Mouse (Mus musculus): ENCODE measurements around the gene Lrriq4. TPM values are rescaled to one million over a fixed set of nuclear protein-coding genes. Genes with fewer than 3 reads are reported as not detected.
"Not testable (repeated sequence)": the region's sequence is repeated elsewhere in the genome, so short reads cannot be mapped to it uniquely, and the experiment has no call there.

Lrriq4 gene
- total RNA-seq, 2 experiments from 2014 or later = not detected

GRCm38 (mm10) chr3:30655937-30656336 lies 11.6 kb downstream of the Lrriq4 start:
- DNase-seq = no peak
- intact Hi-C loops (cut with DNase I) = no loop called here

DNA sequence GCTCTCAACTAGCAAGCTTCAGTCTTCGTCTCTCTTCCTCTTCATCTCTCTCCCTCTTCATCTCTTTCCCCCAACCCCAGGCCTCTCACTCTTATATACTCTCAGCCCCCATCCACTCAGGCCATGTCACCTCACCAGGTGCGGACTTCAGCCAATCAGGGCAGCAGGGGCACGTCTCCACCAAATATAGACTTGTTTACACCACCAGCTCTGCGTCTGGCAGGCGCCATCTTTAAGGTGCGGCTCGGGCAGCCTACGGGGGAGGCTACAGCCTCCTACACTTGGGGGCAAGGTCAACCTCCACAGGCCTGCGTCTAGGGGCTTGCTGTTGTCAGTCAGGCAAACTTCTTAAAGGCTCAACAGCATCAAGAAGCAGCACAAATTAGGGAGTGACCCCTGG lies 14.2 kb downstream of the Lrriq4 start:
- no peak for DNase-seq
- intact Hi-C loops (cut with DNase I) = no loop called here

GRCm38 (mm10) chr3:30683190-30683589 lies 38.9 kb downstream of the Lrriq4 start:
- DNase-seq = no peak
- intact Hi-C loops (cut with DNase I) = no loop called here

GRCm38 (mm10) chr3:30687216-30687615 lies 42.9 kb downstream of the Lrriq4 start:
- intact Hi-C loops (cut with DNase I) = no loop called here
- DNase-seq = no peak

GRCm38 (mm10) chr3:30690976-30691375 lies 46.7 kb downstream of the Lrriq4 start:
- intact Hi-C loops (cut with DNase I) = no loop called here
- DNase-seq = no peak

DNA sequence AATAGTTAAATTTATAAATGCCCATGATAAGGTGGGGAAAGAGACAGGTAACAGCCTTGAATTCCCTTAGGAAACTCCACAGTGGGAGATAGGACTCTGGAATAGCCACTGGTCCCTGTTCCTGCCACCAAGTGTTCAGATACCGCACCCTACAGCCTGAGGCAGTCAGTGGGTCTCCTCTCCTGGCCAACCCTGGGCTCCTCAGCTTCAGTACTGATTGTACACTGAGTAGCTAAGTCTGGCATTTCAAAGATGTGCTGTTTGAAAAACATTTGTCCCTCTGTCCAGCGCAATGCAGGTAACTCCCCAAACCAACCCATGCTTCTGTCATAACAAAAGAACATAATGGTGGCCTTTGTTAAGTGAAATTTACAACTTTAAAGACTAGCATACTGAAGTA lies 51.4 kb downstream of the Lrriq4 start:
- intact Hi-C loops (cut with DNase I) = loop anchor here (2.0 to 5.0 kb wide), 5 partner anchors 97 to 443 kb away; partner anchors contain the start of gene Sec62
- DNase-seq = no peak

GRCm38 (mm10) chr3:30696346-30696745 lies 52.0 kb downstream of the Lrriq4 start:
- DNase-seq = peak; percentile 64 to 75
- intact Hi-C loops (cut with DNase I) = loop anchor here (2.0 to 5.0 kb wide), 5 partner anchors 96 to 442 kb away; partner anchors contain the start of gene Sec62

DNA sequence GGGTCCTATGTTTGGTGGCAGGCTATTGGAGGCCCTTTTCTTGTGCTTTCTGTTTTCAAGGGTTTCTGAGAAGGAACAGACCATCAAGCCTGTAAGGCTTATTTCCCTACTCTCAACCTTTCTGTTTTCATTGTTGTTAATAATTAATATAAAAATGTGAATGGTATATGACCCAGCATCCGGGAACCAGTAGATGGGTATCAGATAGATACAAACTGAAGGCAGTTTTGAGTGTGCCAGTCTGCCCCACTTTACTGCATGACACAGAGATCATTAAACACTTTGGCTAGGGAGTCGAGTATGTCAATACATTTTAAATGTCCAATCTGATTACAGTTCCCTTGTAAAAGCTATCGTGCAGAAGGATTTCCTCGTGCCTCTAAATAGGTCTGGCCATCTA lies 53.6 kb downstream of the Lrriq4 start:
- DNase-seq = no peak
- intact Hi-C loops (cut with DNase I) = loop anchor here (2.0 to 5.0 kb wide), 5 partner anchors 94 to 441 kb away; partner anchors contain the start of gene Sec62

DNA sequence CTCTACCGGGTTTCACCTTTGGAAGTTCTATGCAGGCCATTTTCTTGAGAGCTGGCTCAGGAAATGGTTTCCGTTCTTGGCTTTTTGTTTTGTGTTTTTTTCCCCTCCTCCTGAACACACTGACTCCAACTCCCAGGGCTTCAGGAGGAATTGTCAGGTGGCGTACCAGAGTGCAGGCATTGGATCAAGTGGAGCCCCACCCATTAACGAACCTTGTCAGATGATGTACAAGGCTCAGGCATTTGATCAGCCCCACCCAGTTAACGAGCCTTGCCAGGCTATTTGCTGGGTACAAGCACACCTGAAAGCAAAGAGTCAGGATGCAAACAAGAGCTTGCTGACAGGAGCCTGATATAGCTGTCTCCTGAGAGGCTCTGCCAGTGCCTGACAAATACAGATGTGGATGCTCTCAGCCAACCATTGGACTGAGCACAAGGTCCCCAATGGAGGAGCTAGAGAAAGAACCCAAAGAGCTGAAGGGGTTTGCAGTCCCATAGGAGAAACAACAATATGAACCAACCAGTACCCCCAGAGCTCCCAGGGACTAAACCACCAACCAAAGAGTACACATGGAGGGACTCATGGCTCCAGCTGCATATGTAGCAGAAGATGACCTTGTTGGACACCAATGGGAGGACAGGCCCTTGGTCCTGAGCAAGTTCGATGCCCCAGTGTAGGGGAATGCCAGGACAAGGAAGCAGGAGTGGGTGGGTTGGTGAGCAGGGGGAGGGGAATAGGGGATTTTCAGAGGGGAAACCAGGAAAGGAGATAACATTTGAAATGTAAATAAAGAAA lies 55.6 kb downstream of the Lrriq4 start, which contains the start of gene Lrrc31:
Gene Lrrc31 (minus strand): TSS at position 133 of the 795 bp plus-strand sequence.
- not testable (repeated sequence) for DNase-seq
- intact Hi-C loops (cut with DNase I) = loop anchor here (5.0 kb wide), 3 partner anchors 92 to 352 kb away; partner anchors contain the start of gene Sec62

DNA sequence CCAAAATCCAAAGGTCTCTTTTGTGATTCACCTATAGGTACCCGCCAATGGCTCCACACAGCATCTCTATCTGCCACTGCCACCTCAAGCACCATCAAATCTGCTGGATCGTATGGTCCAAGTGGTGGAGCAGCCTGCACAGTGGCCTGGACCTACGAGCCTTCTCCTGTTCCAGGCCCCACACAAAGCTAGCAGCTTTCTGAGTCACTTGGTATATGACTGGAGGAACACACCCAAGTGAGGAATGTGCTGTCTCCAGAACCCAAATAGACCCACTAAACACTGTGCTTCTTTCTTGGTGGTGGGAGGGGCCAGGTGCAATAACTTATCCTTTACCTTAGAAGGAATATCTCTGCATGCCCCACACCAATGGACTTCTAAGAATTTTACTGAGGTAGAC lies 61.7 kb downstream of the Lrriq4 start:
- intact Hi-C loops (cut with DNase I) = no loop called here
- no peak for DNase-seq

GRCm38 (mm10) chr3:30706614-30707276 lies 62.4 kb downstream of the Lrriq4 start:
- intact Hi-C loops (cut with DNase I) = no loop called here
- no peak for DNase-seq

DNA sequence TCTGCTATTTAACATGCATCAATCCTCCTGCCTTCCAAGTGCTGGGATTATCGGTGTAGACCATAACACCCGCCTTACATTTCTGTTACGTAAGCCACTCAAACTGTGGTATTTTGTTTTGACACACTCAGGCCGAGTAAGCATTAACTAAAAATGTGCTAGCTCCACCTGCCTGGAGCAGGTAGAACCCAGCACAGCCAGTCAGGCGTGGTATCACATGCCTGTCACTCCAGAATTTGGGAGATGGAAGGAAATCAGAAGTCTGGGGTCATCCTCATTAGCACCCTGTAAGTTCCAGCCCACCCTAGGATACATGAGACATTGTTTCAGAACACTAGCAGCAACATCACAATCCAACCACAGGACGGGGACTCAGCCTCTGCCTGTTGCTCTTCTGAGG lies 65.9 kb downstream of the Lrriq4 start:
- intact Hi-C loops (cut with DNase I) = no loop called here

GRCm38 (mm10) chr3:30713334-30713733 lies 69.0 kb downstream of the Lrriq4 start:
- intact Hi-C loops (cut with DNase I) = no loop called here
- DNase-seq = no peak

More for the DNA sequence above, 65.9 kb downstream of the Lrriq4 start:
- DNase-seq = no peak

DNA sequence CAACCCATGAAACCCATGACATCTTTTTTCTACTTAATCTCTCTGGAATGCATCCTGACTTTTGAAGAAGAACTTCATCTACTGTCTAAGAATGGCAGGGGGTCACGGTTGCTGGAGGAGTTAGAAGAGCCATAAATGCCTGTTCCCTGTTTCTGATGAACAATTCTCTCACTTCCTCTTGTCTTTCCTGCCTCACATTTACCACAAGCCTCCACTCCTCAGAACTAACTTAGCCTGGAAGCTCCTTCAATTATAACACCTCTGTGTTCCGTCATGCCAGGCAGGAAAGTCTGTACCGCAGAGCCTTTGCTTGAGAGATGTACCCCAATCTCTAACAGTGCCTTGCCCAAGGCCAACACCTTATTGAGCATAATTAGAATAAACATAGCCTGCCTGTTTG lies 74.3 kb downstream of the Lrriq4 start:
- intact Hi-C loops (cut with DNase I) = no loop called here

More for the DNA sequence above, 74.3 kb downstream of the Lrriq4 start:
- DNase-seq = no peak

Other genes with a start within 250 kb of the Lrriq4 start
- gene Mecom, start 96.5 kb upstream of the Lrriq4 start, total RNA-seq (2021) = 10 to 100 TPM; 21.8 to 28.1 TPM
- gene Actrt3, start 44.6 kb upstream of the Lrriq4 start, total RNA-seq (2021) = not detected
- gene Mynn, start 42.4 kb upstream of the Lrriq4 start, total RNA-seq (2021) = 10 to 100 TPM; 13.9 to 18.4 TPM
- not detected for gene Lrrc34, start 3.4 kb downstream of the Lrriq4 start, total RNA-seq (2021)
- under 1 TPM in 1 of 2 experiments, not detected in 1; 0.33 TPM for gene Lrrc31, start 55.3 kb downstream of the Lrriq4 start, total RNA-seq (2021)
- gene Samd7, start 101.8 kb downstream of the Lrriq4 start, total RNA-seq (2021) = not detected
- gene Sec62, start 148.4 kb downstream of the Lrriq4 start, total RNA-seq (2021) = 10 to 100 TPM; 43.9 to 44.2 TPM
- 1 to 10 TPM; 1.3 to 2.3 TPM for gene Gpr160, start 211.4 kb downstream of the Lrriq4 start, total RNA-seq (2021)